Mouse (Mus musculus) testis, adult 2 months (tissue): Measurements from ENCODE around the gene Nup98.

Source experiments
- CTCF ChIP-seq: fragments of 200-500 bp; IDR thresholded peaks from 2 replicates; pipeline ENCODE4 v1.5.1; 2012; ENCODE audit warnings: low read depth, mild to moderate bottlenecking, inconsistent platforms, low read length, moderate library complexity; ENCODE audit not compliant: control insufficient read depth, insufficient read depth, insufficient replicate concordance
- POLR2A ChIP-seq: fragments of 200-500 bp; IDR thresholded peaks from 2 replicates; pipeline ENCODE4 v1.6.1; 2012; ENCODE audit warnings: low read depth, mild to moderate bottlenecking, inconsistent platforms, low read length, moderate library complexity; ENCODE audit not compliant: control insufficient read depth

DNA sequence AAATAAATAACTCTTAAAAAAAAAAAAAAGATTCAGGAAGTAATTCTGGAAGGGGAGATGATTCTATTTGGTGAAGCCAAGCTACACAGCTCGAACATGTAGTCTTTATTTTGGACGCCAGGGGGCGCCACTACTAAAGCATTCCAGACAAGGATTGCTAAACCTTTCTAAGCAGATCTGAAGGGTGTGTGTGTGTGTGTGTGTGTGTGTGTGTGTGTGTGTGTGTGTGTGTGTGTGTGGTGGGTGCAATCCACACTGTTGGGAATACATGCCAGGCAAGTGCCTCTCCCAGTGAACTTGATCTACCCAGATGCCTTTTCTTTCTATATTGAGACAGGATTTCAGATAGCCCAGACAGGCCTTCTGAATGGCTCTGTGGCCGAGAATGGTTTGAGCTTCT is 48.2 kb upstream of the Nup98 start:
- TF ChIP-seq CTCF (peak; percentile 29; the same call in 1 of the 2 replicates), POLR2A (no peak)
